Mouse (Mus musculus) thymus, adult 2 months (tissue): ENCODE data around the gene Tnfsf10. TPM values are rescaled to one million over a fixed set of nuclear protein-coding genes. Genes with fewer than 3 reads are reported as not detected.
"Not testable (repeated sequence)": the region's sequence is repeated elsewhere in the genome, so short reads cannot be mapped to it uniquely, and the experiment has no call there.

ENCODE experiments used
- DNase-seq: peaks from one replicate; pipeline ENCODE4 v3.0.0; 2021
- H3K27ac ChIP-seq: fragments of 200-500 bp; 2 replicates; pipeline ENCODE4 v1.5.1; 2012; ENCODE audit warnings: low read length, control low read depth; ENCODE audit not compliant: control insufficient read depth, insufficient read depth
- H3K27me3 ChIP-seq: fragments of 200-500 bp; 2 replicates; pipeline ENCODE4 v1.6.1; 2012; ENCODE audit warnings: mild to moderate bottlenecking, low read length, moderate library complexity, mixed read lengths; ENCODE audit not compliant: control insufficient read depth, insufficient read depth
- H3K36me3 ChIP-seq: fragments of 200-500 bp; 2 replicates; pipeline ENCODE4 v1.6.1; 2012; ENCODE audit warnings: mild to moderate bottlenecking, low read length, moderate library complexity; ENCODE audit not compliant: control insufficient read depth, insufficient read depth
- H3K4me1 ChIP-seq: fragments of 200-500 bp; replicated peaks from 2 replicates; pipeline ENCODE4 v1.6.1; 2012; ENCODE audit warnings: low read length; ENCODE audit not compliant: control insufficient read depth, insufficient read depth
- H3K4me3 ChIP-seq: fragments of 200-500 bp; 2 replicates; pipeline ENCODE4 v1.5.1; 2012; ENCODE audit warnings: mild to moderate bottlenecking, low read length, control low read depth, moderate library complexity; ENCODE audit not compliant: control insufficient read depth, insufficient read depth
- CTCF ChIP-seq: fragments of 200-500 bp; IDR thresholded peaks from 2 replicates; pipeline ENCODE4 v1.5.1; 2012; ENCODE audit warnings: mild to moderate bottlenecking, control low read depth, low read length, moderate library complexity, borderline replicate concordance; ENCODE audit not compliant: control insufficient read depth, poor library complexity, insufficient read depth; ENCODE audit errors: extremely low read depth
- POLR2A ChIP-seq: fragments of 200-500 bp; IDR thresholded peaks from 2 replicates; pipeline ENCODE4 v1.6.1; 2012; ENCODE audit warnings: mild to moderate bottlenecking, low read length, control low read depth, moderate library complexity; ENCODE audit not compliant: control insufficient read depth, poor library complexity, insufficient read depth; ENCODE audit errors: extremely low read depth
- WGBS: fragments of 180-500 bp; shearing (Covaris S2); methylation state at CpG from one replicate; pipeline ENCODE4 v1.1.7; 2018; 5-methylcytosine and 5-hydroxymethylcytosine counted together
- polyA plus RNA-seq: library from polyadenylated mRNA; depleted of rRNA; stranded (reverse); fragments of >200 nt; gene quantifications from 2 replicates; pipeline ENCODE4 v1.2.3, GENCODE M21; 2012

The Tnfsf10 gene
- polyA plus RNA-seq, 1 experiment, result 6.3 TPM

DNA sequence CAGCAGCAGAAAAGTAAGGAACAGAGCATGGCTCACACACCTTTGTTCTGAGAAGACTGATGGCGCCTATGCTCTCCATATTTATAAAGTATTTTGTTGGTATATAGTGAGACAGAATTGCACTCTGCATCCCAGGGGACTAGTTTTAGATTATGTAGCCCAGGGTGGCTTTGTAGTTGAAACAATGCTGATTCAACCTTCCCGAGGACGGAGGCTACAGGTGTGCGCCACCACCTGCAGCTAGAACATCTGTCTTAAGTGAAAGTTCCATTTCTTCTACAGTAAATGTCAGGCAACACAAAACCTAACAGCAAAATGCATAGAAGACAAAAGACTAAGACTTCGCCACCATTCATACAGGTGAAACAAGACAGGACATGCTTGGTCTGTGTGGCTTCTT, 26.5 kb upstream of the Tnfsf10 start:
- TF ChIP-seq POLR2A, result no peak
- TF ChIP-seq CTCF, result no peak
- no peaks in the 10 kb centered on the region for H3K27me3 ChIP-seq
- H3K4me1 ChIP-seq, result no peaks in the 10 kb centered on the region; the same call in 1 of the 2 replicates
- DNase-seq, result no peak
- H3K36me3 ChIP-seq, result no peaks in the 10 kb centered on the region
- 71% methylated on average over 5 of the region's 5 CpGs for whole genome bisulfite sequencing
- H3K4me3 ChIP-seq, result no peak overlapping the region
- no peak overlapping the region for H3K27ac ChIP-seq

DNA sequence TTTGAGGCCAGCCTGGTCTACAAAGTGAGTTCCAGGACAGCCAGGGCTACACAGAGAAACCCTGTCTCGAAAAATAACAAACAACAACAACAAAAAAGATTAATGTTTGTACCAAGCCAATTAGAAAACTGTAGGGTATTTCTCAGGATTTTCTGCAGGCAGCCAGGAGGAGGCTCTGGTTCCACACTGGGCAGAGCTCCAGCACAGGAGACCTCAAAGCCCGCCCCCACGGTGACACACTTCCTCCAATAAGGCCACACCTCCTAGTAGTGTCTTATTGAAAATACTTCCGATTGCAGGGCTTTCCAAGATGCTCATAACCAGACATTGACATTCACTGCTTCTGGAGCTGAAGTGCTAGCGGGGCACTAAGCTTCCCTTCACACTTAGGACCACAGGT, 25.9 kb upstream of the Tnfsf10 start:
- not testable (repeated sequence) for H3K27ac ChIP-seq, H3K27me3 ChIP-seq, H3K4me1 ChIP-seq, DNase-seq, H3K36me3 ChIP-seq, H3K4me3 ChIP-seq
- WGBS, result 70% methylated on average over 5 of the region's 5 CpGs

DNA sequence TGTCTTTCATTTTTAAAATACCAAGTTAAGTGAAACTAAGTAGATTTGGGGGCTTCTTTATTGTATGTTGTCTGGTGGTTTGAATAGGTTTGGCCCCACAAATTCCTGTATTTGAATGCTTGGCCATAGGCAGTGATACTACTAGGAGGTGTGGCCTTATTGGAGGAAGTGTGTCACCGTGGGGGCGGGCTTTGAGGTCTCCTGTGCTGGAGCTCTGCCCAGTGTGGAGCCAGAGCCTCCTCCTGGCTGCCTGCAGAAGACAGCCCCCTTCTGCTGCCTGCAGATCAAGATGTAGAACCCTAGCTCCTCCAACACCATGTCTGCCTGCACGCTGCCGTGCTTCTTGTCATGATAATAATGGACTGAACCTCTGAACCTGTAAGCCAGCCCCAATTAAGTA, 25.4 kb upstream of the Tnfsf10 start:
- not testable (repeated sequence) for H3K4me1 ChIP-seq, DNase-seq, H3K4me3 ChIP-seq, H3K27me3 ChIP-seq, H3K36me3 ChIP-seq, H3K27ac ChIP-seq
- WGBS, result 66% methylated on average over 4 of the region's 4 CpGs

DNA sequence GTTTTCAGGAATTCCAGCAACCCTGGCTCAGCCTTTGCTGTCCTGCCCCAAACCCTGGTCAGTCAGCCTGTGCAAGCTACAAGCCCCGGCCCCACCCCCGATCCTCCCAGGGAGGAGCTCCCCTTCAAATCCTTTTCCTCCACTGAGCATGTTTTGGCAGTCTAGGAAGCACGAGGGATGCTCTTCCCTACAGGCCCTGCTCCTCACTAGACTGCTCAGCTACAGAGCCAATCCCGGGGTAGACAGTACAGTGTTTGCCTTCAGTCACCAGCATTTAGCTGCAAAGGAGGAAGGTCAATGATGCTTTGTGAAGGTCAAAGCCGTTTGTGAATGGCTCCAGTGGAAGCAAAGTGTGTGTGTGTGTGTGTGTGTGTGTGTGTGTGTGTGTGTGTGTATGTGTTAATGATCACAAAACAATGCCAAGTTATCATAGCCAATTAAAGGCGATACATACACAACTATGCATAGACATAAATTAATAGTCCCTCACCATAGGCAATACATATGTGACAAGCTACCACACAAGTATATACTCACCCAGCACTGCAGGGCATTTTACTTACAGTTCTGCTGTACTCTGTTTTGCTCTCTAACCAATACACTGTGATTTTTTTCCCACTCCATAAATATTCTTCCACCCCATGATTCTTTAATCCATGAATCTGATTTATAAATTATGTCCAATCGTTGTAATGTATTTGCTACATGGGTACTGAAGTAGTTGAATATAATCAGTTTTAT, 23.0 kb upstream of the Tnfsf10 start:
- no peaks in the 10 kb centered on the region; the same call in 1 of the 2 replicates for H3K4me1 ChIP-seq
- H3K27me3 ChIP-seq, result no peaks in the 10 kb centered on the region
- no peaks in the 10 kb centered on the region for H3K36me3 ChIP-seq
- no peak for DNase-seq
- no peak overlapping the region for H3K27ac ChIP-seq
- TF ChIP-seq POLR2A (no peak), CTCF (no peak)
- H3K4me3 ChIP-seq, result no peak overlapping the region
- 92% methylated on average over 7 of the region's 7 CpGs for WGBS

DNA sequence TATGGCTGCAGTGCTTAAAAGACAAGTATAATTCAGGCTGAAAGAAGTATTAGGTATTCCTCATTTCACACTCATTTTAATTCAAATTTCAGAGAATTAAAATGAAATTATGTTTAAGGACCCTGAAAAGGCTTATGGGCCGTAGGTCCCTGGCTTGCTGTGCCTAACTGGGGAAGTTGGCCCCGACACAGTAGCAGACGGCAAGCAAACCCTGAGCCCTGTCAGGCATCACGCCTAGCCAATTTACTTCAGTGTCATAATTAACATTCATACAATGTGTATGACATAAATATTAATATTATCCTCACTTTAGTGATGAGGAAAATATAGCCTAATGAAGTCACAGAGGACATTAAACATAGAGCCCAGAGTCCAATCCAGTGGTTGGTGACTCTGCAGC, 16.4 kb upstream of the Tnfsf10 start:
- no peaks in the 10 kb centered on the region for H3K27me3 ChIP-seq
- WGBS, result 99% methylated on average over 4 of the region's 4 CpGs
- no peak overlapping the region for H3K4me3 ChIP-seq
- no peaks in the 10 kb centered on the region; the same call in 1 of the 2 replicates for H3K4me1 ChIP-seq
- DNase-seq, result no peak
- no peak overlapping the region for H3K27ac ChIP-seq
- no peak for TF ChIP-seq CTCF
- TF ChIP-seq POLR2A, result no peak
- no peaks in the 10 kb centered on the region for H3K36me3 ChIP-seq

DNA sequence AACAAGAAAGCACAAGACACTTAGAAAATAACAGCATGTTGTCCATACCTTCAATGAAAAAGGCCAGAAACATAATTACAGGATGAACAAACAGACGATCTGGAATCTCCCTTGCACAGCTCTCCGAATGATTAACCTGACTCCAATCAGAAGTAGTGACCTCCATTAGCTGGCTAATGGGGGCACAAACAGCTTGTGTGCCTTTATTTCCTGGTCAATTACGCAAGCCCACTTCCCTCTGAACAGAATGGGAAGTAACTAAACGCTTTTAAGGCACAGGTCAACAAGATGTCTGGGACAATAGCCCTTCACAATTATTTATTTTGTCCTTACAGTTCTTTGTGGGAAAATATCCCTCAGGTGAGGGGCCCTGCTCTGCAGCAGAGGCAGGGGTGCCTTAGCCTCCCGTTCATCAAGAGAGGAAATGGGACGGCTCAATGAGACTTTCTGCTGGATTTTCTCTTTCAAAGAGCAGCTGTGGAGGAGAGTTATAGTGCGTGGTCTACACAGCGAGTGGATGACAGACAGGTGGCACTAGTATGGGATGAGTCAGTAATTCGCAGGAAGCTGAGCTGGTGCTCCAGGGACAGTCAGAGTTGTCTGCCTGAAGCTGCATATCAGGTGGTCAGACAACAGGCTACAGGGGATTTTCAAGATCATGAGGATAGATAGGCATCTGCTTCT, 14.3 kb upstream of the Tnfsf10 start:
- TF ChIP-seq CTCF (no peak), POLR2A (no peak)
- Histone ChIP-seq H3K4me1 (no peaks in the 10 kb centered on the region; the same call in 1 of the 2 replicates), H3K36me3 (no peaks in the 10 kb centered on the region), H3K4me3 (no peak overlapping the region), H3K27ac (no peak overlapping the region), H3K27me3 (no peaks in the 10 kb centered on the region)
- WGBS, result 40% methylated on average over 9 of the region's 9 CpGs
- DNase-seq, result no peak

DNA sequence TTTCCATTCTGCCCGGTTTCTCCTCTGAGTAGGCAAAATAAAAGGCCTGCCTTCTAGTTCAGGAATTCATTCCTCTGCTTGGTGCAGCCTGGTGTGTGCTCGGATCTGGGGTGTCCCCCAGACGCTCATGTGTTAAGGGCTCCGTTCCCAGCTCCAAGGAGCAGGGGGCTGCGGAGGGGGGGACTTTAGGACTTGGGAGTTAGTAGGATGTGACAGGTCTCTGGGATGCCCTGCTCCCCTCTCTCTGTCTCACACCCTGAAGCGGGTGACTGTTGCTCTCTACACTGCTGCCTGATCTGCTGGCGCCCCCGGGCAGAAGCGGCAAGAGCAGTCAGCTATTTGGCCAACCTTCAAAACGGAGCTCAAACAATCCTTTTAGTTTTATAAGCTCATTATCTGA, 10.0 kb upstream of the Tnfsf10 start:
- no peak for TF ChIP-seq POLR2A
- no peak for TF ChIP-seq CTCF
- no peak for DNase-seq
- WGBS, result 97% methylated on average over 10 of the region's 10 CpGs
- Histone ChIP-seq H3K4me3 (no peak overlapping the region), H3K4me1 (no peaks in the 10 kb centered on the region; the same call in 1 of the 2 replicates), H3K27me3 (no peaks in the 10 kb centered on the region), H3K36me3 (no peaks in the 10 kb centered on the region), H3K27ac (no peak overlapping the region)
